Mouse (Mus musculus) midbrain, embryonic 11.5 days (tissue): ENCODE measurements around the gene Tbcd. TPM values are rescaled to one million over a fixed set of nuclear protein-coding genes. Genes with fewer than 3 reads are reported as not detected.
A peak's percentile ranks its signal among the peaks of the same experiment; 100 is the strongest.

ENCODE experiments used
- ATAC-seq: fragments of 200-750 bp; cut with Nextera tagmentation; 2 replicates; pipeline ENCODE4 v1.8.0; 2017; ENCODE audit warnings: moderate TSS enrichment, moderate library complexity; ENCODE audit not compliant: low FRiP score
- DNase-seq: peaks from one replicate; pipeline ENCODE4 v3.0.0; 2015; ENCODE audit warnings: low spot score; ENCODE audit errors: missing footprints
- H3K27ac ChIP-seq: fragments of 300-500 bp; sonication (generic); 2 replicates; pipeline ENCODE4 v1.5.1; 2014; ENCODE audit warnings: low read depth, low read length
- H3K27me3 ChIP-seq: fragments of 300-500 bp; sonication (generic); 2 replicates; pipeline ENCODE4 v1.6.1; 2014; ENCODE audit warnings: mild to moderate bottlenecking, low read length, moderate library complexity, mixed read lengths; ENCODE audit not compliant: control insufficient read depth, insufficient read depth
- H3K36me3 ChIP-seq: fragments of 300-500 bp; sonication (generic); 2 replicates; pipeline ENCODE4 v1.6.1; 2014; ENCODE audit warnings: mild to moderate bottlenecking, low read length, moderate library complexity, mixed read lengths; ENCODE audit not compliant: control insufficient read depth, insufficient read depth
- H3K4me1 ChIP-seq: fragments of 300-500 bp; sonication (generic); 2 replicates; pipeline ENCODE4 v1.6.1; 2014; ENCODE audit warnings: low read length; ENCODE audit not compliant: control insufficient read depth, insufficient read depth
- H3K4me2 ChIP-seq: fragments of 300-500 bp; sonication (generic); 2 replicates; pipeline ENCODE4 v1.6.1; 2014; ENCODE audit warnings: mild to moderate bottlenecking, moderate library complexity
- H3K4me3 ChIP-seq: fragments of 300-500 bp; sonication (generic); 2 replicates; pipeline ENCODE4 v1.5.1; 2014; ENCODE audit warnings: low read depth, low read length
- H3K9ac ChIP-seq: fragments of 300-500 bp; sonication (generic); 2 replicates; pipeline ENCODE4 v1.6.1; 2014; ENCODE audit warnings: low read length
- H3K9me3 ChIP-seq: fragments of 300-500 bp; sonication (generic); 2 replicates; pipeline ENCODE4 v1.6.1; 2016; ENCODE audit warnings: low read length; ENCODE audit not compliant: control insufficient read depth
- WGBS: fragments of 180-500 bp; shearing (Covaris S2); extraction: QIAGEN DNeasy Blood & Tissue Kit; methylation state at CpG from one replicate; pipeline ENCODE4 v1.1.7; 2014; 5-methylcytosine and 5-hydroxymethylcytosine counted together
- polyA plus RNA-seq: library from polyadenylated mRNA; unstranded; fragments of >200 nt; fragmentation: Nextera tagmentation; extraction: Ambion mirVana; gene quantifications from 2 replicates; pipeline ENCODE4 v1.2.1, GENCODE M21; 2014

Gene Tbcd
- 33.6 and 36.9 TPM in 2 replicates for polyA plus RNA-seq

DNA sequence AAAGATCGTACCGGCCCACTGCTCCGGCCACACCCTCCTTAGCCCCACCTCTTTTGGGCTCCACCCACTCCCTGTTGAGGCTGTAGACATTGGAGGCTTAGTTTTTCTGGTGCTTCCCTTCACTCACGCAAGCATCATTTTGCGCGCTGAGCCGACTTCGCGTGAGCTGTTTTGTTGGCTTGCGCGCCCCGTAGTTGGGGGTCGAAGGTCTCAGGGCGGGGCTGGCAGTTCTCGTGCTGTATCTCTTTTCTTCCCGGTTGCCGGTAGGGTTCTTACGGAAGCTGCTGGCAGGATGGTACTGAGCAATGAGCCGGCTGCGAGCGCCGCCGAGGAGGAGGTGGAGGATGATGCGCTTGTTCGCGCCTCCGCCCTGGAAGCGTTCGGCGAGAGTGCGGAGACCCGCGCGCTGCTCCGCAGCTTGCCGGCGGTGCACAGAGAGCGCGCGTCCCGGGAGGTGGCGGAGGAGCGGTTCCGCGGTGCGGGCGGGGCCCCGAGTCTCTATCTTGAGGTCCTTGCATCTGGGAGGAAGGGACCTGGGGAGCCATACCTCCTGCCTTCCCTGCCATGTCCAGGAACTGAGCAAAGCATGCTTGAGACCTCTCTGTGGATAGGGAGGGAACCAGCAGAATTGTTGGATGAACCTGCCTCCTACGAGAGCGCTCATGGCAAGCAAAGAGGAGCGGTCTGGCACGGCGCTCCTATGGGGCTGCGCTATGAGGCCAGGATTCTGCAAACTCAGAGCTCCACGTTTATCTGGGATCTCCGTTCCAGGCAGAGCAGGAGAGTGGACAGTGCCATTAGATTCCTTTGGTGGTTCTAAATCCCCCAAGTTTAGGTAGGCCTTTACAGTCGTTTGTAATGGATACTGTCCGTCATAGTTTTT is at the start of gene Tbcd:
Gene Tbcd, plus strand, starts transcription at position 197 of the 883 bp plus-strand sequence.
- H3K4me3 ChIP-seq = peak within 1 kb of the TSS; percentile 92
- H3K27ac ChIP-seq = peak within 1 kb of the TSS; percentile 25
- peak within 1 kb of the TSS; percentile 79 for H3K4me2 ChIP-seq
- H3K4me1 ChIP-seq = peaks cover 14% of the 10 kb centered on the region
- peak; percentile 100 for DNase-seq
- no peaks in the 10 kb centered on the region for H3K36me3 ChIP-seq
- no peaks in the 10 kb centered on the region for H3K27me3 ChIP-seq
- H3K9me3 ChIP-seq = no peaks in the 10 kb centered on the region
- under 1% methylated on average over 58 of the region's 58 CpGs for WGBS
- peak within 1 kb of the TSS; percentile 79 for H3K9ac ChIP-seq
- peak; percentile 96 for ATAC-seq

DNA sequence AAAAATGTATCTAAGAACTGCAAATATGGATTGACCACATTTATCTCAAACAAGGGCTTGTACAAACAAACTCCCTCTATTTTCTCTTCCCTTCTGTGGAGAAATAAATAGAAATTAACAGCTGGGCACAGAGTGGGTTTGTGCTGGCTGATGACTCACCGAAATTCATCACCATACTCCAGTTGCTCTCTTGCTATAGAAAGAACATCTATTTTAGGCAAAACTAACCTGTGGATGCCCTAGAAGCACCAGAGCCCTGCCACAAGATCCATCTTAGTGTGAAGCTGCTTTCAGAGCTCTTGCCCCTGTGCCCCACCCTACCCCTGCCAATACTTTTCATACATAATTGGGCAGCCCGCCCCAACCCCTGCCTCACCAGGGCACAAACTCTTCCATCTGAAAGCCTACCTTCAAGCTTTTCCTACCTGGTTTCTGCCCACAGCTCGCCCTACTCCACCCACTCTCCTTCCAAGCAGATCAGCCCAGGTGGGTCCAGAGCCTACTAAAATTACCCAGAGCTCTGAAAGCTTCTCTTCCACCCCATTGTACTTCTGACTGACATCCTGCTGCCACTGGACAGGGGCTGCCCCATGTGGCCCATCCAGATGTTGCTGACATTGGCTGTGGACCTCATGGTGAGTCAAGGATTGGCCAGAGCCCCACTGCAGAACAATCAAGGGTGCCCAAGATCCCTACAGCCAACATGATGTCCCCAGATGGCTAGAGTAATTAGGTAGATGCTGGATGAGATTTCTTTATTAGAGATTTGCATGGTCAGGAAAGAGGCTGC is 44.2 kb upstream of the Tbcd start:
- H3K27me3 ChIP-seq = no peaks in the 10 kb centered on the region
- no peak for ATAC-seq
- WGBS = 68% methylated on average over 3 of the region's 3 CpGs
- H3K36me3 ChIP-seq = no peaks in the 10 kb centered on the region
- H3K9ac ChIP-seq = no peak overlapping the region
- H3K27ac ChIP-seq = no peak overlapping the region
- no peaks in the 10 kb centered on the region for H3K9me3 ChIP-seq
- no peak for DNase-seq
- H3K4me1 ChIP-seq = no peaks in the 10 kb centered on the region
- no peak overlapping the region for H3K4me2 ChIP-seq
- H3K4me3 ChIP-seq = no peak overlapping the region

DNA sequence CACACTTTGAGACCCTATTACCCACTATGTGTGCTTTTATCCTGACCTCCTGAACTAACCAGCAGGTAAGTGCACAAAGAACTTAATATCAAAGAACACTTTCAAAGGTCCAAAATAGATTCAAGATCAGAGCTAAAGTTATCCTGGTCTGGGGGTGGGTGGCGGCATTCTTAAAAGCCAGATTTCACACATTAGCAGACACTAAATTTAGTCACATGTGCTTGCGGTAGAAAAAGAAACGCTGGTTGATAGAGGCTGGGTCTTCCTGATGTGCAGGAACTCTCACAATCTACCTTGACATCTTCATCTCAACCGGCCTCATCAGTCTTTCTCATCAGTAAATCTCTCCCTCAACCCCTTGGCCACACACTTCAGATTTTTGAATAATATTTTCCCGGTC is 37.0 kb upstream of the Tbcd start:
- Histone ChIP-seq H3K27ac (no peak overlapping the region), H3K36me3 (no peaks in the 10 kb centered on the region), H3K4me3 (no peak overlapping the region), H3K27me3 (no peaks in the 10 kb centered on the region), H3K9me3 (no peaks in the 10 kb centered on the region), H3K4me2 (no peak overlapping the region), H3K9ac (no peak overlapping the region), H3K4me1 (no peaks in the 10 kb centered on the region)
- WGBS = 87% methylated on average over 5 of the region's 5 CpGs
- ATAC-seq (no peak), DNase-seq (no peak)

DNA sequence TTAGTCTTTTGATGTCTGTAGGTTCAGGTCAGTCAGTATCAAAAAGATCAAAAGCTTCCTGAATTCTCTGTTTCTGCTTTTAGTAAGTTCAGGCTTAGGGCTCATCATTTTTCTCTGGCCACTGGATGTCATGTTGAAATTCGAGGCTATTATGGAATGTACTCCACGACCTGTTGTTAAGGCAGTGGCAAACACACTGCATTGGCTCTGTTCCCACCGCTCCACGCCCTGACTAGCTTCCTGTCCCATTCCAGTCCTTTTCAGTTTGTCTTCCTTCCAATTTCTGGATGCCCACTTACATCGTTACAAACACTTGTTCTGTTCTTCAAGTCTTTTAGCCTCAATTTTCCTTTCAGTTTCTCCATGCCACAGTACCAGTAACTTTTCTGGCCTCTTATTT is 36.4 kb upstream of the Tbcd start:
- 81% methylated on average over 5 of the region's 5 CpGs for WGBS
- Histone ChIP-seq H3K4me2 (no peak overlapping the region), H3K4me1 (peaks cover under 1% of the 10 kb centered on the region; the same call in 1 of the 2 replicates), H3K36me3 (no peaks in the 10 kb centered on the region), H3K4me3 (no peak overlapping the region), H3K9ac (no peak overlapping the region), H3K27me3 (no peaks in the 10 kb centered on the region), H3K27ac (no peak overlapping the region), H3K9me3 (no peaks in the 10 kb centered on the region)
- no peak for DNase-seq
- no peak for ATAC-seq

DNA sequence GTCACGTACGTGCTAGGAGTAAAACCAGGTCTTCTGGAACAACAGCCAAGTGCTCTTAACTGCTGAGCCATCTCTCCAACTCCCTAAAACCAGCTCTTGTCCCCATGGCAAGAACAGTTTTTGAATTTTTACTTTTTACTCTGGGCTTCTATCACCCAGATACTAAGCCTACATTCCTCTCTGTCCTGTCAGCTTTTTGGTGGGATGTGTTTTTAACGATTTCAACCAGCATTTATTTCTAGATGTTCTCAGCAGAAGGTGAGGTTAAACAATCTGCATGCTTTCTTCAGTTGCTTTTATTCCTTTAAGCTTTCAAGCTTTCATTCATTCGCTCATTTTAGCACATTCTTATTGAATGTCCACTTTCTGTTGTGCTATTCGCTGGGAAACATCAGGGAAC is 33.8 kb upstream of the Tbcd start:
- 85% methylated on average over 5 of the region's 5 CpGs for WGBS
- no peak for DNase-seq
- Histone ChIP-seq H3K36me3 (no peaks in the 10 kb centered on the region), H3K4me1 (peaks cover 9% of the 10 kb centered on the region), H3K9ac (no peak overlapping the region), H3K9me3 (no peaks in the 10 kb centered on the region), H3K4me3 (no peak overlapping the region), H3K27ac (no peak overlapping the region), H3K27me3 (no peaks in the 10 kb centered on the region), H3K4me2 (no peak overlapping the region)
- no peak for ATAC-seq

DNA sequence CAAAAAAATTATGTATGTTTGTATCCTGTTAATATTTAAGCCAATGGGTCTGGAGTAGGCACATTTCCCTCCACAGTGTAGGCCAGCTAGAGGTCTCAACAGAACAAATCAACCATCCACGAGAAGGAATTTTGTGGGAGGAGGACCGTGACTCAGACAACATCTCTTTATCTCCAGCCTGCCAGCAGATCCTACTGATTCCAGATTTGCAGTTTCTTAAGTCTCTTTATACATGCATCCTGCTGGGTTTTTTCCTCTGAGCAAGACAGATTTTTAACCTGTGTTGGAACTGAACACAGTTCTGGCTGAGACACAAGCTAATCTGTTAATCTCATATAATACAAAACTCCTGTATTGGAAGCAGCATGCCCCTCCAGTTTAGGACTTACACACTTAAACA is 32.8 kb upstream of the Tbcd start:
- Histone ChIP-seq H3K36me3 (no peaks in the 10 kb centered on the region), H3K4me2 (no peak overlapping the region), H3K27me3 (no peaks in the 10 kb centered on the region), H3K27ac (no peak overlapping the region), H3K9me3 (no peaks in the 10 kb centered on the region), H3K4me3 (no peak overlapping the region), H3K9ac (no peak overlapping the region), H3K4me1 (peaks cover 9% of the 10 kb centered on the region)
- no peak for DNase-seq
- ATAC-seq = no peak
- WGBS = 46% methylated on average over 2 of the region's 2 CpGs

DNA sequence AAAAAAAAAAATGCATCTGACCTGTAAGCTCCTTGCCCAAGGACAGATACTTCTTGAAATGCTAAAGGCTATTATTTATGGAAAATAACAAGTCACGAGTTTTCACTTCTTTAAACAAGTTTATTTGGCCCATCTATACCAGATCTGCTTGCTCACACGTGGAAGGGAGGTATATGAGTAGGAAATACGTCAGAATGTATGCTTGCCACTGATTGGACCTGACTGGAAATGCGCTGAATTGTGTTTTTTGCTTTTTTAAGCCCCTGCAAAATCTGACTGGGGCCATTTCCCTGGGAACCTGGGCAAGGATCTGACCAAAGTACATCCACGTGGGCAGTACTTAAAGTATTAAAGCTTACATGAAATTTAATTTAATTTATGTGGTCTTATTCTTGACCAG is 31.4 kb upstream of the Tbcd start:
- no peaks in the 10 kb centered on the region for H3K9me3 ChIP-seq
- no peaks in the 10 kb centered on the region for H3K36me3 ChIP-seq
- WGBS = 50% methylated on average over 5 of the region's 5 CpGs
- no peak for DNase-seq
- H3K4me3 ChIP-seq = peak overlapping the region; percentile 71
- no peak overlapping the region for H3K27ac ChIP-seq
- peaks cover 9% of the 10 kb centered on the region for H3K4me1 ChIP-seq
- H3K9ac ChIP-seq = peak overlapping the region; percentile 75; the same call in 1 of the 2 replicates
- peak overlapping the region; percentile 82 for H3K4me2 ChIP-seq
- no peak for ATAC-seq
- H3K27me3 ChIP-seq = no peaks in the 10 kb centered on the region

DNA sequence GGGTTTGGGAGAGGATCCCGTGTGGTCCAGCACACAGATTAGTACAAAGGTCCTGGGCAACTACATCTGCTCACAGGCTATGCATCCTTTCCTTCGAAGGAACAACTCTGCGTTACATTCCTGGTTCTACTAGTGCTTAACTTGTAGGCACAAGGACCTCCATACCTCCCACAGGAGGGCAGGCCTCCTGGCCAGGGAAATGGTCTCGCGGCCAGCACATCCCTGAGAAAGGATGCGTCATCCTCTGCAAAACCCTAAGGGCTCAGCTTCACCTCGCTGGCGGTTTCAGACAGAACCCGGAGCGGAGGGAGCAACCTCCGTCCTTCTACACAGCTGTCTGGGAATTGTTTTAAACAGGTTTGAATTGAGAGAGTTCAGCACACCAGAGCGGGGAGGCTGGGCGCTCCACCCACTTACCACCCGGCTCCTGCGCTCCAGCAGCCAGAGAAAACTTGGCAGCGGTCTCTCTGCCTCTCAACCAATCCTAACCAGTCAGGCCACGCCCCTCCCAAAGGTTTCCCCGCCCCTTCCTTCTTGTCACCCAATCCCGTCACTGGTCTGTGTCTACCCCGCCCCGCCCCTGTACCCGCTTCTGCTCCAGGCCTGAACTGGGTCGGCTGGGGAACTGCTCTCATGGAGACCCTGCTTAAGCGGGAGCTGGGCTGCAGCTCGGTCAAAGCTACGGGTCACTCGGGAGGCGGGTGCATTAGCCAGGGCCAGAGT is 30.8 kb upstream of the Tbcd start, which contains the start of gene Fn3krp:
Gene Fn3krp, plus strand, starts transcription at position 572 of the 723 bp plus-strand sequence.
- H3K4me3 ChIP-seq = peak within 1 kb of the TSS; percentile 71
- H3K27ac ChIP-seq = no peak within 1 kb of the TSS; the same call in 1 of the 2 replicates
- no peaks in the 10 kb centered on the region for H3K27me3 ChIP-seq
- H3K9ac ChIP-seq = peak within 1 kb of the TSS; percentile 77
- H3K9me3 ChIP-seq = no peaks in the 10 kb centered on the region
- peak within 1 kb of the TSS; percentile 82 for H3K4me2 ChIP-seq
- DNase-seq (peak; percentile 100), ATAC-seq (peak; percentile 100)
- 1% methylated on average over 28 of the region's 28 CpGs for WGBS
- H3K36me3 ChIP-seq = no peaks in the 10 kb centered on the region
- H3K4me1 ChIP-seq = peaks cover 9% of the 10 kb centered on the region
